Mouse (Mus musculus) testis, postnatal 10 days (tissue): ENCODE data around the gene Sbk1.
A peak's percentile ranks its signal among the peaks of the same experiment; 100 is the strongest.

Experiments used
- DNase-seq: peaks from one replicate; pipeline ENCODE4 v3.0.0; 2021; ENCODE audit warnings: low spot score

Sbk1 gene

DNA sequence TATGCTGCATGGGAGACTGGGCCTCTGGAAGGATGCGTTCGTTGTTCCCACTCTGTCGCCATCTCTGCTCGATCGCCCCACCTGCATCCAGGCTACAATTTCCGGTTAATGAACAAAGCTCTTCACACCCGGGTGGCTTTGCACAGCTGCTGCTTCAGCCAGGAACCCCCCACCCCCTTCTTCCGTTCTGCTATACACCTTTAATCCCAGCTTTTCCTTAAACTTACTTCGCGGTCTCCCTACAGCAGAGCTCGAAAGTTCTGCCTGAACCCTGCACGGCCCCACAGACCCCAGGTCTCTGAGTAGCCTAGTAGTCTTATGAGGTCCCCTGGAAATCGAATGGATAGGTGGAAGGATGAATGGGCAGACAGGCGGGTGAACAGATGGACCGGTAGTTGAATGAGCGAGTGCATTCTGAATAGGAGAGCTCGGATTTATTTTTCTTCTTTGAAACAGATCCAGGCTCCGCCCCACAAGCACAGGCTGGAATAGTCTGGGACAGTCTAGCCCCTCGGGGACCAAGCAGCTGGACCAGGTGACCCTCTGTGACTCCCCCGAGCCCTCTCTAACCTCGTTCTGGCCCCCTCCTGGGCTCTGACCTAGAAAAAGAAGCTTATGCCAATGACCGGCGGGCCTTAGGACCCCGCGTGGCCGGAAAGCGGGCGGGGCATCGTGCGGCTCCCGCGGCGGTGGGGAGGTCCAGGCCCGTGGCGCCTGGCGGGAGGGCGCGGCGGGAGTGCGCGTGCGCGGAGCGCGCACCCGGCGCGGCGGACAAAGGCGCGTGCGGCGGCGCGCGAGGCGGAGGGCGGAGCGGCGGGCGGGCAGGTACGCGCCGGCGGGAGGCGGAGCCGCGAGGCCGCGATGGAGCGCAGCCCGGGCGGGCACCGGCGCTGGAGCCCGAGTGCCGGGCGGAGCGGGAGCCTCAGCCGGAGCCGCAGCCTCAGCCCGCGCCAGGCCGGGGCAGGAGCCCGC, at the start of gene Sbk1:
TSS of gene Sbk1 (plus strand) at position 908 of the 972 bp plus-strand sequence.
- DNase-seq = peak; percentile 93

DNA sequence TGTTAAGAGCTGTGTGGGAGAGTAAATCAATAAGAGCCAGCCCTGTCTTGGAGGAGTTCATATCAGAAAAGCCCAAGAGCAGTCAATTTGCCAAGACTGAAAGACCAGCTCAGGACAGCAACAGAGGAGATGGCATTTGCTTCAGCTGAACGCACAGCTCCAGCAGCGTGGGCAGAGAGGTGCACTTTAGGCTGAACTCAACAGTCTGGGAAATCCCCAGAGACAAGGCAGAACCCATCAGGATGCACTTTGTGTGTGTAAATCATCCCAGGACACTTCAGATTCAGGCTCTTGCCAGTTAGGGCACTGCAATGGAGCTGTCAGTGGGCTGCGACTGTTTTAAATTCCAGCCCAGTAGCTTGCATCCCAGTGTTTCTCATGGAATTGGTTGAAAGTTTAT, 49.7 kb upstream of the Sbk1 start:
- DNase-seq = no peak

DNA sequence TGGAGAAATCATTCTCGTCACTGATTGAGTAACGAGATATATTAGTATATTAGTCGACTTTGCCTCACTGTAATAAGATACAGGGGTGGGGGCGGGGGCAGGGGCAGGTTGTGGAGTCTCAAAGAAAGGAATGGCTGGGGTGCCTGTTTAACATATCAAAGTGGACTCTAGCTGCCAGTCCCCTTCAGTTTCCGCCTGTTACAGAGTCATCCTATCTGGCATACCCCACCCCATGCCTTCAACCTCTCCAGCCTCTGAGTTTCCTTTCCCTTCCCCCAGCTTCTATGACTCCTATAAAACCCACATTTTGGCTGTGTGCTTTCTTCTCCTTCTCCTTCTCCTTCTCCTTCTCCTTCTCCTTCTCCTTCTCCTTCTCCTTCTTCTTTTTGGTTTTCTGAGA, 46.3 kb upstream of the Sbk1 start:
- DNase-seq = no peak

DNA sequence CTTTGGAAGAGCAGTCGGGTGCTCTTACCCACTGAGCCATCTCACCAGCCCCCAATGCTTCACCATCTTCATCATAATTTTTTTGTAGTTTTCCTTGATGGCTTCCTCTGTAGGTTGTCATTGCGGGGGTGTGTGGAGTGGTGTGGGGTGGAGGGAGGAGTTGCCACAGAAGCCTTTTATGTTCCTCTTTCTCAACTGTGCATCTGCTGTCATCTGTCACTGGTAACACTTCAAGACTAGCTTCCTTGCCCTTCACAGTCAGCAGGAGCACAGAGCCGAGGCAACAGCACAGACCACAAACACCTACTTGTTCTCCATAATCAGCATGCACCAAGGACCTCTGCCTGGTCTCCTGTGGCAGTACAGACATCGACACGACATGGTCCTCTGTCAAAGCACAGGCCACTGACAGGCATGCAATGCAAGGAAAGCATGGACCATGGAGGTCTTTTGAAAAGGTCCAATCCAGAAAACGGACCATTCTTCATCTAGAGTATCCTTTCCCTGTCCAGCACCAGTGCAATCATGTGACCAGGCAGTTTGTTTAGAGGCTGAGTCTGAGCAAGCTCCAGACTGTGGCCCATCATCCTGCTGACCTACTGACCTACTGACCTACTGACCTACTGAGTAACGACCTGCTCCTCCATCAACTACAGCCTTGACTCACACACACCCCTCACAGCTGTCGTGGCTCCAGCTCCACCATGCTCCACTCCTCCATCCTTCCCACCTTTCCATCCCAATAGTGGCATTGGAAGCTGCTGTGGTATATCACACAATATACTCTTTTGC, 41.9 kb upstream of the Sbk1 start:
- DNase-seq = no peak

DNA sequence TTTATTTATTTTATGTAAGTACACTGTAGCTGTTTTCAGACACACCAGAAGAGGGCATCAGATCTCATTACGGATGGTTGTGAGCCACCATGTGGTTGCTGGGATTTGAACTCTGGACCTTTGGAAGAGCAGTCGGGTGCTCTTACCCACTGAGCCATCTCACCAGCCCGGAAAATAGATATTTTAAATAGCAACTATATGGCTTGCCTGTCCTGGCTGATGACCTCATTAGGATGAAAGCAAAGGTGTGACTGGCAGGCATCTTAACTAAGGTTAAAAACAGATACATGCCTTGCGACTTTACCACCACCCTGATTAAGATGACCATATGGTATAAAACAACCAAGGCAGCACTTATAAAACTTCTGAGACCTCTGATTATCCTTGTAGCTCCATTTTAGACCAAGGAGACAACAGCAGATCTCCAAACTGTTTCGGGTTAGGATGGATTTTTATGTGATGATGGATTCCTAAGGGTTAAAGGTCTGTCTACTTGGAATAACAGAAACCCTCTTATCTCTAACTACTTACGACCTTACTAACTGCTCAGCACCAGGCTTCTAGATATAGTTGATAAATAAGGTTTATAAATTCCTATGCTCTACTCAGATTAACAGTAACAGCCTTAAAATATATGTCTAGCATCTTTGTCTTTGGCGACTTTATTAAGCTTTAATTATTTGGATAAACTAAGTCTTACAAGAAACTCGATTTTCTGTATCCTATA, 39.9 kb upstream of the Sbk1 start:
- no peak for DNase-seq

DNA sequence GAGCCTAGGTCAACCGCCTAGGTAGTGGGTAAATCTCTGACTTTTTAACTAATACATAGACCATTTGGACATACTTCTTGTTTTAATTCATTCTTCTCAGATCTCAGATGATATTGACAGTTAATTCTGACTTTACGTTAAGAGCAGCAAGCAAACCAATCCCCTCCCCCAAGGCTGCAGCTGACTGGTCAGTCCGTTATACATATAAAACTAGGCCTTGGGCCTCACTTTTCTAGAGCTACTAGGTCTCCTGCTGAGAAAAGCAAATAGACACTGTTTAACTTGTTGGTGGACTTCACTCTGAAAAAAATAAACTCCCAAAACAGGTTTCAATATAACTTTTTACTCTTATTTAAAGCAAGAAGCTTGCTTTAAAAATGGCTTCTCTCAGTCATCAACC, 37.8 kb upstream of the Sbk1 start:
- no peak for DNase-seq

DNA sequence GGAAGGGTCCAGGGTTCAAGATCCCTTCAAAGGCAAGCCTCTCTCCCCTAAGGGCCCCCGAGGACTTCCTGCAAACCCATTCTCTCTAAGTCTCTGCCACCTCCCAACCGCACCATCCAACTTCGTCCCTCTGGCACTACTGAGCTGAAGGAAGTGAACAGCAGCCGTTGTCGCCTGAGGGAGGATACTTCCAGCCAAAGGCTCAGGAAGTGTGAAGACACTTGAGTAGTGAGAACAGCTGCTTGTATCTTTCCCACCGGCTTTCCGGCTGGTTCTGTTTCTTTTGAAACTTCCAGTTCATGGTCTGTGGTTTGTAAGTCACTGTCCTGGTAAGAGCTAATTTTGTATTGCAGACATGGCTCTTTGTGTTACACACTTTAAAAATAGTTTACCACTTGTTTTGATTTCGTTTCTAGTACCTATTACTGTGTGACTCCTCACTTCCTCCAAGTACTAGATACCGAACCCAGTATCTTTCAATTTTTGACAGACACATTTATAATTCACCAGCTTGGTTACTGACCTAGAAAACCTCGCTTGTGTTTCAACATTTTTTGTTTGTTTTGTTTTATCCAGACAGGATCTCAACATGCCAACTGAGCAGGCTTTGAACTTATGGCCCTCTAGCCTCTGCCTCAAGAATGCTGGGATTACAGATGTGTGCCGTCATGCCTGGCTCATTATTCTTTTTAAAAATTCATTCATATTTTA, 36.2 kb upstream of the Sbk1 start:
- no peak for DNase-seq

DNA sequence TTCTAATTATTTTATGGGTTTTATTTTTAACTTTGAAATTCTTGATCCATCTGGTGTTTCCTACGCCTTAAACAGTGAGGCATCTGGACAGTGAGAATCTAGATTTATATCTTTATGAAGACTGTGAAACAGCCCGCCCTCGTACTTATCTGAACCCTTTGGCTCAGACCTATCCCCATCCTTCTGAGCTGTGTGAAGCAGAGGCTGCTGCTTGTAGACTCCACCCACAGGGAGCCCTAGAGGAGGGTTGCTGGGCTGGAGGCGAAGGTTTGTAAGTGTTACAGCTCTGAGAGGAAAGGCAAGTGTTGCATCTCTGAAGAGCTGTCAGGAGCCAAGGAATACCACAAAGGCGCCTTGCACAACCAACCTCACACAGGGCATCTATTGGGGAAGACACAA, 35.6 kb upstream of the Sbk1 start:
- DNase-seq = no peak

DNA sequence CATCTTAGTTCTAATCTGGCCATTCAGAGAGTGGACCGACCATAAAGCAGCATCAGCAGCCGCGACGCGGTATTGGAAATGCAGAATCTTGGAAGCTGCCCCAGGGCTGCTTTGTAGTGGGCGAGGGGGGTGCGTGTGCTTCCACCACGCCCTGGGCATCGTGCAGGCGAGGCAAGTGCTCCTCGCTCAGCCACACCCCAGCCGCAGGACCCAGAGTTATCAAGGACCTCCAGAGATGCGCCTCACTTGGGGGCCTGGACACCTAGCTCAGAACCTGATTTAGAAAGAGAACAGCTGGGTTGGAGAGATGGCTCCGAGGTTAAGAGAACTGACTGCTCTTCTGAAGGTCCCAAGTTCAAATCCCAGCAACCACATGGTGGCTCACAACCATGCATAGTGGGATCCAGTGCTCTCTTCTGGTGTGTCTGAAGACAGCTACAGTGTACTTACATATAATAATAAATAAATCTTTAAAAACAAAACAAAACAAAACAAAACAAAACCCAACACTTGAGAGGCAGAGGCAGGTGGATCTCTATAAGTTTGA, 31.5 kb upstream of the Sbk1 start:
- DNase-seq = no peak

DNA sequence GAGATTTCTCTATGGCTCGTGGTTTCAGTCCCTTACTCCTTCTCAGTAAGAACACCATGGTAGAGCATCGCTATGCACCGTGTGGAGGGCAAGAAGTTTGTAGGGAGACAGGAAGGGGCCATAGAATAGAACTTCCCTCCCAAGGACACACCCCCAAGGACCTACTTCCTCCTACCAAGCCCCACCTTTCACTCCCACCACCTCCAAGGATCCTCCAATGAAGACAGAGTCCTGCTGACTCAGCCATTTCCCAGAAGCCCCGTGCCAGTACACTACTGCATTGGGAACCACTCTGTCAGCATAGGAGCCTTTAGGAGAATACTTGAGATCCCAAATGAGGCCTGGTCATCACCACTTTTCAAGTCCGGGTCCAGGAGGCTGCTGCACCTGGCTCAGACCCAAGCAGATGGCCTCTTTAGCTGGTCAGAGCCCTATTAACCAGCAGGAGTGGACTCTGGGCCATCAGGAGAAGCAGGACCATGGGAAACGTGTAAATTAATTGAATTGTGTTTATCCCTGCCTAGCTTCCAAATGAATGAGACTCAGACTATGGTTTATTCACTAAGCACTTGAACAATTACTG, 28.2 kb upstream of the Sbk1 start:
- no peak for DNase-seq

DNA sequence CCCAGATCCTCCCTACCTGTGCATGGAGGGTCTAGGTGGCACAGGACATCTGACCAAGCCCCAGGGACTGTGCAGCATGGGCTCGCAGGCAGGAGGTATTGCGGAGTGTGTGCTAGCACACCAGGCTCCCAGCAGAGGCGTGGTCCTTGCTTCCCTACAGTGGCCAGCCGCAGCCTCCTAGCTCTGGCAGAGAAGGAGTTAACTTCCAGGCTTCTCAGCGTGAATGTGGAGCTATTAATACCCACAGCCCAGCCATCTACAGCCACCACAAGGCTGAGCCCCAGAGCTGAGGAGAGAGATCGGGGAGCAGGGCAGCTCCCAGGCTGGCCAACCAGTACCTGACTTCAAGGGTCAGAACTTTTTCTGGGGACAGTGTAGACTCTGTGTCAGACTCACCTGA, 24.3 kb upstream of the Sbk1 start:
- peak; percentile 40 for DNase-seq

DNA sequence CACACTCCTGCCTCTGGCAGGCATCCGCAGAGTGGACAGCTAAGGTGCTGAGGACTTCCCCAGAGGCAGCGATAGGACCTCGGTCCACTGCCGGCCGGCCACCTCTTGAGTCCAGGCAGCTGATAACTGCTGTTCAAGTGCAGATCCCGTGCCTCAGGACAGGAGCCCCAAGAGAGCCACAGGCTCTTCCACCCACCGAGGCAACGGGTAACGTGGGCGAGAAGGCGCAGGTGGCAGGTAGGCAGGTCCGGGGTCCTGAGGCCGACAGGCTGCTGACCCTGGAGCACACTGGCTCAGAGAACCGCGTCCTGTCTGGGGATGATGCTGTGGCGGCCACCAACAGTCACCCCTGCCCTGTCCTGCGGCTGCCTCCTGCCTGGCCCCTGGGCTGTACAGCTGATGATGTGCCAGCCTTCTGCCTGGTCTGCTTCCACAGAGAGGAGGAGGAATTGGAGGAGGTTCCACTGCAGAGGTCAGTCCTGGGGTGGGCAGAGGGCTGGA, 23.7 kb upstream of the Sbk1 start:
- DNase-seq = no peak

DNA sequence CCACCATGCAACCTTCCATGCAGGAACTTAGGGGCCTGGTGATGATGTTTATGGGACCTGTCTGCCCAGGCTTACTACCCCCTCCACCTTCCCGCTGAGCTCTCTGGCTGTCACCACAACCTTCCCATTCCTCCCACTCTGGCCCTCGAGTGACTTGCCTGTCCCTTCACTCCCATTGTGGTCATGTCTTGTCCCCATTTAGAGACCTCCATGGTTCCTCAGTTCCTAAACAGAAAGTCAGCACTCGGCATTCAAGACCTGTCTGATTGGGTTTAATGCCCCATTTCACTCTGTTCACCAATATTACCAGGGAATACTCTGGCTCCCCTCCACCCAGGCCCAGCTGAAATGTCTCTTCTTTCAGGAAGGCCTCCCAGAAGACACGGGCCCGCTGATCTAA, 23.3 kb upstream of the Sbk1 start:
- no peak for DNase-seq

DNA sequence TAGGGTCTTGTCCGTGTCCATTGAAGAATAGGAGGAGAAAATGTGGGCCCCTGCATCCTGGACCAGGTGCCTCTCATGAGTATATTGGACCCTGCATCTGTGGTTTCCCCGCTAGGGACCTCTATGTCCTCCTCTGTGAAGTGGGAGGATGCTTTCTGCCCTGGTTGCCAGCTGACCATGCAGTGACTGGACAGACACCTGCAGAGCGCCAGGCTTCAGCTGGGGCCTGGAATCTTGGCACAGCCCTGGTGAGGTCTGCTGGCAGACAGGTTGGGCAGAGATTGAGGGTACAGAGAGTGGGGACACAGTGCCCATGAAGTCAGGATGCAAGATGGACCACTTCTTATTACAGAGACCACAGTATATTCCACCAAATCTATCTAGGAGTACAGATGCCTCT, 22.4 kb upstream of the Sbk1 start:
- DNase-seq = no peak

DNA sequence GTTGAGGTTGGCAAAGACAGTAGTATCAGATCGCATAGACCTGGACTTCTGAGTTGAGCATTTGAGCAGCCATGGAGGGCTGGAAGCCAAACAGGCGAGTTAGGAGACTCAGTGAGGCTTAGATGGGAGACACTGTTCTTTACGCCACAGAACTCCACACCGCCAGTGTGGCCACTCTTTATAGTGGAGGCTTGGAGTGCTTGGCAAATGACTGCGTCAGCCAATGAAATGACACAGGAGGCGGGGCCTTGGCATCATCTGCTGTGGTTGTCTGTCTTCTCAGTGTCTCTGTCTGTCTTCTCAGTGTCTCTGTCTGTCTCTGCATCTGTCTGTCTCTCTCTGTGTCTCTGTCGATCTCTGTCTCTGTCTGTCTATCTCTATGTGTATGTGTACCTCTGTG, 21.9 kb upstream of the Sbk1 start:
- no peak for DNase-seq

DNA sequence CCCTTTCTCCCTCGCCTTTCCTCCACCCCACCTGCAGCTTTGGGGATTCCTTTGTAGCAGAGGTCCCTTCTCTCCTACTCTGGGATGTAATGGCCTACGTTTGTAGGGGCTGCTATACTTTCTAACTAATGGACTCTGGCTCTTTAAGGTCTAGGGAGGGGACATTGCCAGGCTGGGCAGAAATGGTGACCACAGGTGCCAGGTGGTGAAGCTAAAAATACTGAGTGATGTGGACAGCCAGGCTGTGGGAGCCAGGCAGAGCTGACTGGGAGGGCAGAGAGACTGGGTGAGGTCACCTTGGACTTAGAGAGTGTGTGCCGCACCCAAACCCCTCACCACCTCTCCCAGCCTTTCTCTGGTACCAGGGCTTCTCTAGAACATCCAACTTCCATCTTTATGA, 20.7 kb upstream of the Sbk1 start:
- no peak for DNase-seq

DNA sequence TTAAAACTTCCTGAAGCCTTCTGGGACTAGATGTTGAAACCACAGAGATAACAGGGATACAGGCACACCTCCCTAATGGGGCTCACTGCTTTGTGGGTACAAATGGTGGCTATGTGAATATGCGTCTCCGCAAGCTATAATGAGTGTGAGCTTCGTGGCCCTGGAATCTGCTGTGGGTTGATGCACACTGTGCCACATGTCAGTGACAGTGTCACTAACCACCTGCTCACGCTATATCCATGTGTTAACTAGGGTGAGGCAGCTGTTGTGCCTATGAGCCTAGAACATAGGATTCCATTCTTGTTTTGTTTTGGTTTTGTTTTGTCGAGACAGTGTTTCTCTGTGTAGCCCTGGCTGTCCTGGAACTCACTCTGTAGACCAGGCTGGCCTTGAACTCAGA, 20.2 kb upstream of the Sbk1 start:
- no peak for DNase-seq

DNA sequence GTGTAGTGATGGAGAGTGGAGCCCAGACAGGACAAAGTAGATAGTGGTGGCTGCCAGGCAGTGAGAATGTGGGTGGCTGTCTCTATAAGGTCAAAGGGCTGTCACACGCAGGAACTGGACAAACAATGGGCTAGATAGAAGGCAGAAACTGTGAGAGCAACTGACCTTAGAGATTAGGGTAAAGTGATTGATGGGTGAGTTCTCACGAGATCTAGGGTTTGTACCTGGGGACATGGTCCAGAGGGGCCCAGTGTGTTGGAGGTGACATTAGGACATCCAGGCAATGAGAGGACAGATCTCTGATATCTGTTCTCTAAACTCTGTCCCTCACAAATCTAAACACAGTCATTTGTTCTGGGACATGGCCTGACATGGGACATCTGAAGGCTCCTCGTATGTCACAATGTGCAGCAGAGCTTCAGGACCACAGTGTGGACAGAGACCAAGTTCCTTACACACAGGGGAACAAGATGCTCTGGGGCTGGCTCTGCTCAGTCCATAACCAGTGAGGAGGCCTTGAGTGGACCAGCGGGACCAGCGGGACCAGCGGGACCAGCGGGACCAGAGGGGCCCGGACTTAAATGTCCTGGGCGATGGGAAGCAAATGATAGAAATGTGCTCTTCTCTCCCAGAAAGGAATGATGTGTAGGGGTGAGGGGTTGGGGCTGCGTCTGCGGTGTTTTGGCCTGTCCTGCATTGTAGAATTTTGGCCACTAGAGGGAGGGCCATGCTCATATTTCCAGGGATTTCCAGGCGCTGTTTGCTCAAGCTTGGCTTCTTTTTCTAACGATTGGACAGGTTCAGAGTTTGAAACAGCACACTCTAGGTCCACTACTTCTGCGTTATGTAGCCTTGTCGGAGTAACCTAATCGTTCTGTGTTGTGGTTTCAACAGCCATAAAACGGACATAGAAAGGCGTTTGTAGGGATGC, 11.9 kb upstream of the Sbk1 start:
- DNase-seq = peak; percentile 80

DNA sequence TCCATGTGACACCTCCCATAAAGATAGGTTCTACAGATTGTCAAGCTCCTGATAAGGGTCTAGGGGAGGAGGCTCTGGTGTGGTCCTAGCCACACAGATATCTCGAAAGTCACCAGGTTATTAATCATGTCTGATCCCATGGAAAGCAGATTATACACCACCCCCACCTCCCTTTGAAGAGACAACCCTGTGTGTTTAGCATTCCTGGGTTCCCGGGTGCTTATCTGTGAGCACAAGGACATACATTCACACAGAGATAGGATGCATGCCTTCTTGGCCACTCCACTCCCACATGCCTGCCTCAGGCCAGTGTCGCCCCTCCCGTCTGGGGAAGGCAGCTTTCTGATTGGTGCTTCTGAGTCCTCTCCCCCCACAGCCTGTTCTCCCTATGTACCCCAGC, 10.6 kb upstream of the Sbk1 start:
- DNase-seq = no peak

DNA sequence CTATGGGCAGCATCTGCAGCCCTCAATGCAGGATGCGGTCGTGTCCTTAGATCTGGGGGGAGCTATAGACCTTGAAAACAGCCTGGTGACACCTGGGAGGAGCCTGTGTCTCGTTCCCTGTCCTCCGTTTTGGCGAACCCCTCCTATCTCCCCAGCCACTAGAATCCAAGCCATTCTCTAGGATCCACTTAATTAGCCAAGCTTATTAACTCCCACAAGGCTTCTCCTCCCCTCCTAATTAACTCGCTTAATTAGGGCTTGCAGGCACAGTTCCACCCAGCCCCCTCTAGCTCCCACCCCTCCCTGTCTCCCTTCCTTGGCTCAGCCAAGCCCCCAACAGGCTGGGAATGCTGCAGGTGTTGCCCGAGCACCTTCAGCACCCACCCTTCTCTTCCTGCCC, 8.5 kb upstream of the Sbk1 start:
- DNase-seq = no peak
